Mouse (Mus musculus): Measurements from ENCODE around the gene Fndc1.

DNA sequence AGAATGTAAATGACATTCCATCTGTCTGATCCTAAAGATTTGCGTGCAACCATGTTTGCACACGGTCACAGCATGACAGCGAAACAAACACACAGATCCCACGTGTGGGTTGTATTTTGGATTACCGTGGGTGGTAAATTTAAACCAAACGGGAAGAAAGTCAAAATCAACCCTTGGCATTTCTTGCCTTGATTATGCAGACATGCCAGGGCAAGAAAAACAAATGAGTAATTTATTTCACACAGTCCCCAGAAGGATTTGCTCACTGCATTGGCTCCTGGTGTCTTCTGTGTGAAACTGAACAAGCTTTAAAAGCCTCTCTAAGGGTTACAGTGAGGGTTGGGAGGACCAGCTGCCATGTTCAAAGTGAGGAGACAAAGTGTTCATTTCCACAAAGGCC lies 22.0 kb downstream of the Fndc1 start:
- no peak for TF ChIP-seq CTCF (IDR thresholded peaks at IDR 0.05; ENCODE audit: borderline replicate concordance, control insufficient read depth, extremely low read depth, insufficient read depth, low read length, poor library complexity)
- no peak for TF ChIP-seq POLR2A (IDR thresholded peaks at IDR 0.05; ENCODE audit: control insufficient read depth, extremely low read depth, insufficient read depth, low read length, poor library complexity)
